Mouse (Mus musculus) kidney, adult 2 months (tissue): Measurements from ENCODE around the gene Gm4847. TPM values are rescaled to one million over a fixed set of nuclear protein-coding genes. Genes with fewer than 3 reads are reported as not detected.

Experiments used
- DNase-seq: peaks from one replicate; pipeline ENCODE4 v3.0.0; 2021
- H3K27ac ChIP-seq: fragments of 200-500 bp; 2 replicates; pipeline ENCODE4 v1.5.1; 2012; ENCODE audit warnings: low read depth, low read length, control low read depth, inconsistent platforms; ENCODE audit not compliant: insufficient read depth
- H3K27me3 ChIP-seq: fragments of 200-500 bp; replicated peaks from 2 replicates; pipeline ENCODE4 v1.6.1; 2012; ENCODE audit warnings: mild to moderate bottlenecking, moderate library complexity, low read length, inconsistent platforms; ENCODE audit not compliant: control insufficient read depth, insufficient read depth
- H3K36me3 ChIP-seq: fragments of 200-500 bp; 2 replicates; pipeline ENCODE4 v1.6.1; 2012; ENCODE audit warnings: mild to moderate bottlenecking, moderate library complexity, low read length, inconsistent platforms; ENCODE audit not compliant: control insufficient read depth, insufficient read depth
- H3K4me1 ChIP-seq: fragments of 200-500 bp; 2 replicates; pipeline ENCODE4 v1.6.1; 2011; ENCODE audit warnings: low read length; ENCODE audit not compliant: control insufficient read depth, insufficient read depth
- H3K4me3 ChIP-seq: fragments of 200-500 bp; 2 replicates; pipeline ENCODE4 v1.5.1; 2011; ENCODE audit warnings: mild to moderate bottlenecking, low read depth, low read length, control low read depth; ENCODE audit not compliant: insufficient read depth
- CTCF ChIP-seq: fragments of 200-500 bp; conservative IDR thresholded peaks from 2 replicates; pipeline ENCODE4 v1.5.1; 2011; ENCODE audit warnings: low read depth, mild to moderate bottlenecking, control low read depth, low read length, moderate library complexity, mixed read lengths; ENCODE audit not compliant: insufficient read depth, insufficient read length
- POLR2A ChIP-seq: fragments of 200-500 bp; IDR thresholded peaks from one replicate; pipeline ENCODE4 v1.6.1; 2011; ENCODE audit warnings: low read depth, low read length, control low read depth
- WGBS: fragments of 180-500 bp; shearing (Covaris S2); methylation state at CpG from one replicate; pipeline ENCODE4 v1.1.7; 2018; 5-methylcytosine and 5-hydroxymethylcytosine counted together
- polyA plus RNA-seq: library from polyadenylated mRNA; depleted of rRNA; stranded (reverse); fragments of >200 nt; gene quantifications from 2 replicates; pipeline ENCODE4 v1.2.3, GENCODE M21; 2012; rRNA removed

Gm4847 gene
- not detected in 2 replicates for polyA plus RNA-seq

GRCm38 (mm10) chr1:166647593-166647992 is at the start of gene Gm4847:
Gene Gm4847 (minus strand): TSS chr1:166647693.
- no peak within 1 kb of the TSS for H3K4me3 ChIP-seq
- TF ChIP-seq POLR2A (no peak), CTCF (no peak)
- no peaks in the 10 kb centered on the region for H3K4me1 ChIP-seq
- H3K36me3 ChIP-seq: no peaks in the 10 kb centered on the region
- H3K27ac ChIP-seq: no peak within 1 kb of the TSS
- DNase-seq: no peak
- H3K27me3 ChIP-seq: no peaks in the 10 kb centered on the region
- 84% methylated on average over 2 of the region's 2 CpGs for whole genome bisulfite sequencing

GRCm38 (mm10) chr1:166681745-166682144 is 34.3 kb upstream of the Gm4847 start, which contains the start of gene Fmo9:
Gene Fmo9 (minus strand): TSS chr1:166681845.
- Histone ChIP-seq H3K27me3 (no peaks in the 10 kb centered on the region), H3K27ac (no peak within 1 kb of the TSS), H3K36me3 (no peaks in the 10 kb centered on the region), H3K4me3 (no peak within 1 kb of the TSS), H3K4me1 (no peaks in the 10 kb centered on the region)
- no peak for DNase-seq
- 68% methylated on average over 1 of the region's 1 CpGs for WGBS
- no peak for TF ChIP-seq POLR2A
- no peak for TF ChIP-seq CTCF

- Histone ChIP-seq H3K36me3 (no peaks in the 10 kb centered on the region), H3K4me3 (no peak overlapping the region), H3K27me3 (no peaks in the 10 kb centered on the region), H3K27ac (no peak overlapping the region), H3K4me1 (no peaks in the 10 kb centered on the region)
- WGBS: 87% methylated on average over 5 of the region's 5 CpGs
- DNase-seq: no peak
- TF ChIP-seq POLR2A (no peak), CTCF (no peak)
These were observed 21.8 kb upstream of the Gm4847 start for GRCm38 (mm10) chr1:166669264-166669663.

GRCm38 (mm10) chr1:166660800-166661199 is 13.3 kb upstream of the Gm4847 start:
- no peak overlapping the region for H3K27ac ChIP-seq
- no peaks in the 10 kb centered on the region for H3K4me1 ChIP-seq
- TF ChIP-seq CTCF (no peak), POLR2A (no peak)
- WGBS: 84% methylated on average over 8 of the region's 8 CpGs
- no peak for DNase-seq
- H3K4me3 ChIP-seq: no peak overlapping the region
- no peaks in the 10 kb centered on the region for H3K27me3 ChIP-seq
- no peaks in the 10 kb centered on the region for H3K36me3 ChIP-seq

Other genes with a start within 250 kb of the Gm4847 start
- gene Pogk, start 237.8 kb downstream of the Gm4847 start, polyA plus RNA-seq: 7.4 TPM in 2 replicates
- gene Gm4846, start 150.1 kb downstream of the Gm4847 start, polyA plus RNA-seq: not detected in 2 replicates
- not detected in 2 replicates for gene Fmo9, start 34.2 kb upstream of the Gm4847 start, polyA plus RNA-seq